Mouse (Mus musculus): ENCODE measurements around the gene Mylip. TPM values are rescaled to one million over a fixed set of nuclear protein-coding genes. Genes with fewer than 3 reads are reported as not detected.

Gene Mylip
- total and polyA plus RNA-seq, 2 experiments from 2014 or later: 3.7 to 16.6 TPM

DNA sequence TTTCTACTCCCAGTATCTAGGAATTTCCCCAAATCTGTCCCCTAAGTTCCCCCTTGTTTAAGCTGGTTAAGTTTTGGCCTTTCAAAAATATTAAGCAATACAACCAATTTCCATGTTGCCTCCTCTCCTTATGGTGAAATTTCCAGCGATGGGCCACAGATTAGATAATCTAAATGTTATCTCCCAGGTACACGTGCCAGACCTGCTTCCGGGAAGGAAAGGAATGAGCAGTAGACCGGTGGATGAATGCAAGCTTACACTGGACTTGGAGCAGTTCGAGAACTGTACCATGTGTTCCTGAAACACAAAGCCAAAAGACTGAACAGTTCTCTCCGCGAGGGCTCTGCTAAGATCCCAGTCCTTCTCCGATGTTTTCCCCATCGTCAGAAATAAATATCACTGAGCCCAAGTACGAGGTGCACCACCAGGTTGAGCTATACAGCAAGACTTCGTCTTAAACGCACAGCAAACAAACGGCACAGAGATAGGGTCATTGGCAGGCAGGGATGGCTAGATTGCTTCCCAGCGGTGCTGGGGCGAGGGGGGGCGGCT lies 1.2 kb upstream of the Mylip start:
- Histone ChIP-seq H3K4me3 (ENCODE audit: low read depth, low read length) (no peak overlapping the region), H3K27me3 (ENCODE audit: insufficient read depth, low read length) (no peaks in the 10 kb centered on the region), H3K4me2 (ENCODE audit: low read depth, low read length, poor library complexity, severe bottlenecking) (no peak overlapping the region), H3K4me1 (ENCODE audit: insufficient read depth, low read length) (no peaks in the 10 kb centered on the region; the same call in 1 of the 2 replicates), H3K36me3 (ENCODE audit: insufficient read depth, low read length) (no peaks in the 10 kb centered on the region), H3K9ac (replicated peaks; ENCODE audit: low read length, poor library complexity, severe bottlenecking) (no peak overlapping the region), H3K9me3 (ENCODE audit: low read length) (no peaks in the 10 kb centered on the region), H3K27ac (ENCODE audit: low read depth, low read length) (no peak overlapping the region)
- DNase-seq (ENCODE audit: low spot score) (no peak), ATAC-seq (ENCODE audit: low FRiP score) (no peak)
- TF ChIP-seq CTCF (IDR thresholded peaks at IDR 0.05): peak; percentile 15; the same call in 1 of the 2 replicates
- 83% methylated on average over 16 of the region's 16 CpGs for WGBS

DNA sequence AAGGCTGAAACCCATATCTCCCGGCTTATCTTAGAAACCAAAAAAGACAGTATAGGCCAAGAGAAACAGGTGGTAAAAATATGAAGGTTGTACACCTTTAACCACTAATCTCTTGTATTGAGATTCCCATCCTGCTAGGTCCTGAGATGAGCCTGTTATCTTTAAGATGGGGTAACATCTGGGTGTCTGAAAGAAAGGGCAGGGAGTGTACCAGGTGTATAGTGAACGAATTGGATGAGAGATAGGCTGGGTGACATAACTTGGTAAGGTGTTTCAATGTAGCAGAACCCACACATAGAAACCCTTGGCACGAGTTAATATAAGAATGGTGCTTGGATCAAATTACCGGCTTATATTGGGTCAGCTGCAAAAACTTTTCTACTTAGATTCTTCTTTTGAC lies 653 bp upstream of the Mylip start:
- TF ChIP-seq CTCF (IDR thresholded peaks at IDR 0.05): no peak
- H3K27ac ChIP-seq (ENCODE audit: low read depth, low read length): no peak overlapping the region
- H3K9ac ChIP-seq (replicated peaks; ENCODE audit: low read length, poor library complexity, severe bottlenecking): 0 out of 2 replicates have a peak overlapping the region, but pooled peaks have one; percentile 24
- peak overlapping the region; percentile 94 for H3K4me2 ChIP-seq (ENCODE audit: low read depth, low read length, poor library complexity, severe bottlenecking)
- no peaks in the 10 kb centered on the region for H3K9me3 ChIP-seq (ENCODE audit: low read length)
- ATAC-seq (ENCODE audit: low FRiP score) (no peak), DNase-seq (ENCODE audit: low spot score) (no peak)
- peak overlapping the region; percentile 78 for H3K4me3 ChIP-seq (ENCODE audit: low read depth, low read length)
- no peaks in the 10 kb centered on the region for H3K36me3 ChIP-seq (ENCODE audit: insufficient read depth, low read length)
- no peaks in the 10 kb centered on the region; the same call in 1 of the 2 replicates for H3K4me1 ChIP-seq (ENCODE audit: insufficient read depth, low read length)
- H3K27me3 ChIP-seq (ENCODE audit: insufficient read depth, low read length): no peaks in the 10 kb centered on the region
- WGBS: 35% methylated on average over 4 of the region's 4 CpGs

DNA sequence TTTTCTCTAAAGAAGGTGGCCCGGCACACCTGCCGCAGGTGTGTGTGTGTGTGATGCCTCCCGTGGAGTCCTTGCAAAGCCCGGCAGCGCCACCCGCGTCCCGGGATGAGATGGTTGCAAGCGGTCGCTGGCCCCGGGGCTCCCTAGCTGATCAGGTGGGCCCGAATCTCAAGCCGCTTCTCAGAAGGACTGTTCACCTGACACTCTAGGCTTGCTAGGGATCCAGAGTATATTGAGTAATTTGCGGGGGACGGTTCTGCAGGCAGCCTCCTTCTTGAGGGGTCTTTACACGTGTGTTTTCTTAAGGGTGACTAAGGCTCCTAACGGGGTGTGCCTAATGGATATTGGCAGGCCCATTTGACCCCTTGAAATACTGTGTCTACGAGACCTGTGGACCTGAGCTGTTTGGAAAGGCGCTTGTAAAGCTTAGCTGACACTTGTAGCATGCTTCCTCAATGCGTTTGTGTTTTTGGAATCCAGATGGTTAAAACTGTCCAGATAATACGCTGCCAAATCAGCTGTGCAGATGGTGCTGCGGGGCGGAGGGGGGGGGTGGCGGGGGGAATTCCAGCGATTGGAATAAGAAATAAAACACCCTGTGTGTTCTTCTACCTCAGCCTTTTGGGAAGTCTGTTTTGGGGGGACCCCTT lies 895 bp downstream of the Mylip start:
- Histone ChIP-seq H3K9me3 (ENCODE audit: low read length) (no peaks in the 10 kb centered on the region), H3K27ac (ENCODE audit: low read depth, low read length) (peak overlapping the region; percentile 69), H3K4me2 (ENCODE audit: low read depth, low read length, poor library complexity, severe bottlenecking) (peak overlapping the region; percentile 94), H3K9ac (replicated peaks; ENCODE audit: low read length, poor library complexity, severe bottlenecking) (peak overlapping the region; percentile 82), H3K36me3 (ENCODE audit: insufficient read depth, low read length) (no peaks in the 10 kb centered on the region), H3K4me1 (ENCODE audit: insufficient read depth, low read length) (no peaks in the 10 kb centered on the region; the same call in 1 of the 2 replicates), H3K27me3 (ENCODE audit: insufficient read depth, low read length) (no peaks in the 10 kb centered on the region), H3K4me3 (ENCODE audit: low read depth, low read length) (peak overlapping the region; percentile 78)
- DNase-seq (ENCODE audit: low spot score) (peak; percentile 49), ATAC-seq (ENCODE audit: low FRiP score) (no peak)
- WGBS: 3% methylated on average over 25 of the region's 25 CpGs
- TF ChIP-seq CTCF (IDR thresholded peaks at IDR 0.05): peak; percentile 47

DNA sequence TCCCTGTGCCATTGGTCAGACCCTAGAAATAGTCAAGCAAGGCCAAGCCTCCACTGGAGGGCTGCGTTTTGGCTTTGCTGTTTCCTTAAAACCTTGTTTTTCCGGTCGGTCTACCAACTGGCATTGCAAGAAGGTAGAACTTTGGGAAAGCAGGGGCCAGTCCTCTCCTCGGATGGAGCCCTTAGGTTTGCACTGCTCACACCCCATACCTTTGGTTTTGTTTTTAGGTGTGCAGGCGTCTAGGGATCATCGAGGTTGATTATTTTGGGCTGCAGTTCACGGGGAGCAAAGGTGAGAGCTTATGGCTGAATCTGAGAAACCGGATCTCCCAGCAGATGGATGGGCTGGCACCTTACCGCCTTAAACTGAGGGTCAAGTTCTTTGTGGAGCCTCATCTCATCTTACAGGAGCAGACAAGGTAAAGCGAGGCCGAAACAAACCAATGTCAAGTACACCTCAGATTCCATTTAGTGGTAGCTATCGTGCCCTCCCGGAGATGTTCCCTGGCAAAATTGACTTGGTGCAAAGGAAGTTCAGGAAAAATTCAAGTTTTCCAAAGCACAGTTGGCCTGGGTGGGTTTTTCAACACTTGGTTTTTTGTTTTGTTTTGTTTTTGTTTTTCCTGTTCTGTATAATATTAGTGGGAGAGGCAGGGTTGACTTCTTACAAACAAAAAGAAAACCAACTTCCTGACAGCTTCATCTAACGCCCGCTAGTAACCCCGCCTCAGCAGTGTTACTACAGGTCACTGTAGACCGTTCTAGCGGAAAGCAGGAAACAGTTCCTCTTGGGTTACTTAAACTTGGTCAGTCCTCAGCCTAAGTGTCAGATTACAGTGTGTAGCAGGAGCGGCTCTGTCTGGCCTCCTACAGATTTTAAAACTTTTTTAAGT lies 1.7 kb downstream of the Mylip start:
- peak overlapping the region; percentile 82 for H3K9ac ChIP-seq (replicated peaks; ENCODE audit: low read length, poor library complexity, severe bottlenecking)

DNA sequence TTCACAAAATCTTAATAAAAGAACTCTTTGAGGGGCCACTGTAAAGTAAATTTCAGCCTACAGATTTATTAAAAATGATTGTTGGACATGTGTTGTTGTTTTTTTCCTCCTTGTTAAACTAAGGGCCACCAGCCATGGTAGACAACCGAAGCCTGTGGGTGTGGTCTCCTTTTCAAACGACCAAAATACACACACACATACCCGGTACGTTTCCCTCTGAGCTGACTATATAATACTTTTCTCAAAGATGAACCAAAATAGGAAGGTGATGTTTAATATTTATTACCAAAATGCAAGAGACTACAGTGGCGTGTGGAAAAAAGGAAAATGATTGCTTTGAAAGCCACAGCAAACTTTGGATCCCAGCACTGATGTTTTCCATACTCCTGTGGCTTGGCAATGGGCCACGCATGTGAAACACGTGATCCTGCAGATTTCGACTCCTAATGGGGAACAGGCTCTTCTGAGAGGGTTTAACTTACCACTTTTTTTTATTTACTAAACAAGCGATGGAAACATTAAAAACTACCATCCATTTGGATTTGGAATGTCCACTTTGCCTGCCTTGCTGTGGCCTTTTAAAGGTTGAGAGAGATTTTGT lies 2.4 kb downstream of the Mylip start:
- no peak for DNase-seq (ENCODE audit: low spot score)
- no peak for TF ChIP-seq CTCF (IDR thresholded peaks at IDR 0.05)

More for the DNA sequence above, 1.7 kb downstream of the Mylip start:
- no peaks in the 10 kb centered on the region for H3K9me3 ChIP-seq (ENCODE audit: low read length)
- no peaks in the 10 kb centered on the region for H3K36me3 ChIP-seq (ENCODE audit: insufficient read depth, low read length)
- TF ChIP-seq CTCF (IDR thresholded peaks at IDR 0.05): no peak
- H3K27ac ChIP-seq (ENCODE audit: low read depth, low read length): 0 out of 2 replicates have a peak overlapping the region, but pooled peaks have one; percentile 4
- no peaks in the 10 kb centered on the region for H3K27me3 ChIP-seq (ENCODE audit: insufficient read depth, low read length)
- H3K4me1 ChIP-seq (ENCODE audit: insufficient read depth, low read length): no peaks in the 10 kb centered on the region; the same call in 1 of the 2 replicates
- 66% methylated on average over 19 of the region's 19 CpGs for WGBS
- peak overlapping the region; percentile 94 for H3K4me2 ChIP-seq (ENCODE audit: low read depth, low read length, poor library complexity, severe bottlenecking)
- peak overlapping the region; percentile 78 for H3K4me3 ChIP-seq (ENCODE audit: low read depth, low read length)
- no peak for ATAC-seq (ENCODE audit: low FRiP score)
- peak; percentile 27 for DNase-seq (ENCODE audit: low spot score)

More for the DNA sequence above, 2.4 kb downstream of the Mylip start:
- no peaks in the 10 kb centered on the region for H3K36me3 ChIP-seq (ENCODE audit: insufficient read depth, low read length)
- 64% methylated on average over 9 of the region's 9 CpGs for WGBS
- peak overlapping the region; percentile 94 for H3K4me2 ChIP-seq (ENCODE audit: low read depth, low read length, poor library complexity, severe bottlenecking)
- ATAC-seq (ENCODE audit: low FRiP score): no peak
- no peak overlapping the region for H3K4me3 ChIP-seq (ENCODE audit: low read depth, low read length)
- H3K27me3 ChIP-seq (ENCODE audit: insufficient read depth, low read length): no peaks in the 10 kb centered on the region
- no peak overlapping the region for H3K9ac ChIP-seq (replicated peaks; ENCODE audit: low read length, poor library complexity, severe bottlenecking)
- no peak overlapping the region for H3K27ac ChIP-seq (ENCODE audit: low read depth, low read length)
- H3K4me1 ChIP-seq (ENCODE audit: insufficient read depth, low read length): no peaks in the 10 kb centered on the region; the same call in 1 of the 2 replicates
- no peaks in the 10 kb centered on the region for H3K9me3 ChIP-seq (ENCODE audit: low read length)

Measured in midbrain, postnatal 0 days (tissue).